Mouse (Mus musculus) midbrain, embryonic 12.5 days (tissue): Measurements from ENCODE around the gene Frmpd4. TPM values are rescaled to one million over a fixed set of nuclear protein-coding genes. Genes with fewer than 3 reads are reported as not detected.
A peak's percentile ranks its signal among the peaks of the same experiment; 100 is the strongest.

Experiments used
- ATAC-seq: fragments of 200-750 bp; cut with Nextera tagmentation; 2 replicates; pipeline ENCODE4 v1.8.0; 2017; ENCODE audit warnings: low read depth, moderate TSS enrichment, moderate library complexity; ENCODE audit not compliant: low FRiP score
- H3K27ac ChIP-seq: fragments of 300-500 bp; sonication (generic); replicated peaks from 2 replicates; pipeline ENCODE4 v1.5.1; 2016; ENCODE audit warnings: mild to moderate bottlenecking
- H3K27me3 ChIP-seq: fragments of 300-500 bp; sonication (generic); 2 replicates; pipeline ENCODE4 v1.6.1; 2016; ENCODE audit warnings: mild to moderate bottlenecking
- H3K36me3 ChIP-seq: fragments of 300-500 bp; sonication (generic); 2 replicates; pipeline ENCODE4 v1.6.1; 2016
- H3K4me1 ChIP-seq: fragments of 300-500 bp; sonication (generic); 2 replicates; pipeline ENCODE4 v1.6.1; 2016
- H3K4me2 ChIP-seq: fragments of 300-500 bp; sonication (generic); replicated peaks from 2 replicates; pipeline ENCODE4 v1.6.1; 2016; ENCODE audit warnings: mild to moderate bottlenecking, moderate library complexity
- H3K4me3 ChIP-seq: fragments of 300-500 bp; sonication (generic); 2 replicates; pipeline ENCODE4 v1.5.1; 2016; ENCODE audit warnings: mild to moderate bottlenecking
- H3K9ac ChIP-seq: fragments of 300-500 bp; sonication (generic); replicated peaks from 2 replicates; pipeline ENCODE4 v1.6.1; 2016; ENCODE audit warnings: mild to moderate bottlenecking, moderate library complexity
- H3K9me3 ChIP-seq: fragments of 300-500 bp; sonication (generic); 2 replicates; pipeline ENCODE4 v1.6.1; 2016; ENCODE audit warnings: mild to moderate bottlenecking
- WGBS: fragments of 180-500 bp; shearing (Covaris S2); methylation state at CpG from one replicate; pipeline ENCODE4 v1.1.7; 2016; 5-methylcytosine and 5-hydroxymethylcytosine counted together
- polyA plus RNA-seq: library from polyadenylated mRNA; unstranded; fragments of >200 nt; fragmentation: Nextera tagmentation; extraction: Ambion mirVana; gene quantifications from 2 replicates; pipeline ENCODE4 v1.2.1, GENCODE M21; 2016

Frmpd4 gene
- polyA plus RNA-seq, 1 experiment from 2014 or later, result 0.34 TPM

GRCm38 (mm10) chrX:167817363-167817762, 759.7 kb downstream of the Frmpd4 start:
- Histone ChIP-seq H3K4me2 (no peak overlapping the region), H3K4me1 (no peaks in the 10 kb centered on the region), H3K27ac (no peak overlapping the region), H3K36me3 (no peaks in the 10 kb centered on the region), H3K4me3 (no peak overlapping the region), H3K9ac (no peak overlapping the region), H3K27me3 (peaks cover 33% of the 10 kb centered on the region), H3K9me3 (no peaks in the 10 kb centered on the region)
- no peak for ATAC-seq
- WGBS, result 58% methylated on average over 4 of the region's 4 CpGs

GRCm38 (mm10) chrX:167810120-167810519, 766.9 kb downstream of the Frmpd4 start:
- H3K27ac ChIP-seq, result no peak overlapping the region
- H3K36me3 ChIP-seq, result no peaks in the 10 kb centered on the region
- H3K4me3 ChIP-seq, result no peak overlapping the region
- peaks cover 25% of the 10 kb centered on the region for H3K27me3 ChIP-seq
- H3K9me3 ChIP-seq, result no peaks in the 10 kb centered on the region
- WGBS, result 72% methylated on average over 2 of the region's 2 CpGs
- ATAC-seq, result no peak
- no peaks in the 10 kb centered on the region for H3K4me1 ChIP-seq
- no peak overlapping the region for H3K4me2 ChIP-seq
- H3K9ac ChIP-seq, result no peak overlapping the region

- no peak overlapping the region for H3K27ac ChIP-seq
- no peak for ATAC-seq
- H3K9me3 ChIP-seq, result no peaks in the 10 kb centered on the region
- H3K36me3 ChIP-seq, result no peaks in the 10 kb centered on the region
- no peak overlapping the region for H3K4me3 ChIP-seq
- peaks cover 20% of the 10 kb centered on the region for H3K27me3 ChIP-seq
- no peak overlapping the region for H3K9ac ChIP-seq
- H3K4me1 ChIP-seq, result no peaks in the 10 kb centered on the region
- H3K4me2 ChIP-seq, result no peak overlapping the region
- WGBS, result over 99% methylated on average over 5 of the region's 5 CpGs
These were observed 768.5 kb downstream of the Frmpd4 start for GRCm38 (mm10) chrX:167808572-167808971.

DNA sequence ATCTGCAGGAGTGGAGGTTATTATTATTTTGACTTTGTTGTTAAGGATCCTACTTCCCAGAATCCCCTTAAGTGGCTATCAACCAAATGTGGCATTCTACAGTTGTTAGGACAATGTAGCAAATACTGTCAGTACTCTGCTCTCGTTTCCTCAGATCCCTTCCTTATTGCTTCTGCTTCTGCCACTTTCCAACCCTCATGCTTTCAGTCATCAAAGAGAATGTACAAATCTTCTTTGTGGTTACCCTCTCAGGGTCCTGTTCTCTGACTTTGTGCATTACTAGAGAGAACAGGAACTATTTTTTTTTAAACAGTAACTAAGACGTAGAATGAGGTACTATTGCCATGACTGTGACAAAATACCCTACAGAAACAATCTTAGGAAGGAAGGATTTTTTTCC, 788.3 kb downstream of the Frmpd4 start:
- Histone ChIP-seq H3K27ac (no peak overlapping the region), H3K4me3 (no peak overlapping the region), H3K9me3 (no peaks in the 10 kb centered on the region), H3K9ac (no peak overlapping the region), H3K27me3 (peaks cover 25% of the 10 kb centered on the region; the same call in 1 of the 2 replicates), H3K4me1 (no peaks in the 10 kb centered on the region), H3K36me3 (no peaks in the 10 kb centered on the region), H3K4me2 (no peak overlapping the region)
- WGBS, result 86% methylated on average over 2 of the region's 2 CpGs
- ATAC-seq, result no peak

DNA sequence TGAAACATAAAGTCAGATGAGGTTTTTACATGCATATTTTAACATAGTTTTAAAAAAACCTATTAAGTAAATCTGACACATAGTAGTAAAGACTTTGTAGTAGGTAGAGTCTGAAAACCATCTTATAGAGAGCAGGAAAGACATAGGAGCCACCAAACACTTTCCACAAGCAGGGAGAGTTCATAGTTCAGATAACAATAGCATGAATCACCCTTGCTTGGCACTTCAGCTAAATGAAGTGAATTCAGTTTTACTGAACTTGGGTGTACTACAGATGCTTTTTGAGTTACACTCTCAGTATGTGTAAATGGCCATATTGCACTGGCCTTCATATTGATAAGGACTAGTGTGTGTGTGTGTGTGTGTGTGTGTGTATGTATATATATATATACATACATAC, 793.5 kb downstream of the Frmpd4 start:
- H3K36me3 ChIP-seq, result no peaks in the 10 kb centered on the region
- no peak overlapping the region for H3K4me2 ChIP-seq
- ATAC-seq, result no peak
- H3K4me1 ChIP-seq, result no peaks in the 10 kb centered on the region
- no peaks in the 10 kb centered on the region for H3K9me3 ChIP-seq
- H3K27me3 ChIP-seq, result peaks cover 27% of the 10 kb centered on the region; the same call in 1 of the 2 replicates
- H3K9ac ChIP-seq, result no peak overlapping the region
- H3K27ac ChIP-seq, result no peak overlapping the region
- no peak overlapping the region for H3K4me3 ChIP-seq

GRCm38 (mm10) chrX:167719564-167719981, 857.5 kb downstream of the Frmpd4 start:
- H3K36me3 ChIP-seq, result no peaks in the 10 kb centered on the region
- no peak for ATAC-seq
- H3K9ac ChIP-seq, result no peak overlapping the region
- H3K27me3 ChIP-seq, result peaks cover 28% of the 10 kb centered on the region; the same call in 1 of the 2 replicates
- 89% methylated on average over 3 of the region's 3 CpGs for WGBS
- H3K4me3 ChIP-seq, result no peak overlapping the region
- H3K27ac ChIP-seq, result no peak overlapping the region
- H3K9me3 ChIP-seq, result no peaks in the 10 kb centered on the region
- H3K4me1 ChIP-seq, result no peaks in the 10 kb centered on the region
- H3K4me2 ChIP-seq, result no peak overlapping the region

DNA sequence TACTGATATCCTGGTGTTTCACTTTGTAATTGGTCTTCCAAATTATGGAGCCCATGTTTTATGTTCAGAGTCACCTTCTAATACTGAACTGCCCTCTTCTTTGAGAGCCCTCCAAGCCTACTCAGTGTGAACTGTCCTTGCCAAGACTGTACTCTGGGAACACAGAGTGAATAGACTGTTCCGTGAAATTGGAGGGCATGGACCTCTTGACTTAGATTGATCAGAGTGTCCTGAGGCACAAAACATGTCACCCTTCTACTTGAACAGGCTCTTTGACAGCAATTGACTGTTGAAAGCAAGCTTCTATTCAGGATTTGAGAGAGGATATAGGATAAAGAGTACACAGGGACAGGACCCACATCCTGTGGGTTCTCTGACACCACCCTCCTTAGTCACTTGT, 857.9 kb downstream of the Frmpd4 start:
- H3K4me1 ChIP-seq, result no peaks in the 10 kb centered on the region
- no peak overlapping the region for H3K4me2 ChIP-seq
- WGBS, result 59% methylated on average over 1 of the region's 1 CpGs
- H3K9me3 ChIP-seq, result no peaks in the 10 kb centered on the region
- no peak for ATAC-seq
- H3K9ac ChIP-seq, result no peak overlapping the region
- no peaks in the 10 kb centered on the region for H3K36me3 ChIP-seq
- H3K4me3 ChIP-seq, result no peak overlapping the region
- peaks cover 28% of the 10 kb centered on the region; the same call in 1 of the 2 replicates for H3K27me3 ChIP-seq
- no peak overlapping the region for H3K27ac ChIP-seq

DNA sequence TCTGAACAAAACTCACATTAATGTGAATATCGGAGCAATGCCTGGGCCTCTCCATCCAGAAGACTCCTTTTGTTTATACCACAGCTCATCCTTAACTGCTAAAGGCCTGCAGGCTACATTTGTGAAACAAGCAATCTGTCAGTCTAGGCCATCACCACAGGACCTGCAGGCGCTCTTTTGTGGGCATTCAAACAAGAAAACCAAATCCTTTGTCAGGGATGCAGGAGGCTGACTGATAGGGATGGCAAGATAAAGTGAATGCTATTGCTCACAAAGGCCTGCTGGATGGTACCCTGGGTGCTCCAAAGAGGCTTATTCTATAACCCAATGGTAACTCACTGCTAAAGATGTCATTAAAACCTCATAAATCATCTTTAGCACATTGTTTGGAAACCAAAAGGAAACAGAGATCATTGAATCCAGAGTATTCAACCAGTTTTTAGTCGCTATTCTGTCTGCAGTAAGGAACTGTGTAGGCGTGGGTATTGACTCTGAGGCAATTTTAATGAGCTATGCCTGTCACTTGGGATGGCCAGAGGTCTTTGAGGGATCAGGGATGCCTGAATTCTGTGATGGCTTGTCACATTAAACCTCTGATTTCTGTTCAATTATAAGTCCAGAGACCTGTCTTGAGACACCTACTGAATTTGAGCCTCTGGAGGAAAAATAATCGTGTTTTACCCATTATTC, 922.1 kb downstream of the Frmpd4 start:
- peak overlapping the region; percentile 46 for H3K27ac ChIP-seq
- H3K9ac ChIP-seq, result no peak overlapping the region
- ATAC-seq, result peak; percentile 83
- no peaks in the 10 kb centered on the region for H3K4me1 ChIP-seq
- peaks cover 38% of the 10 kb centered on the region for H3K27me3 ChIP-seq
- no peaks in the 10 kb centered on the region for H3K9me3 ChIP-seq
- H3K36me3 ChIP-seq, result no peaks in the 10 kb centered on the region
- no peak overlapping the region for H3K4me3 ChIP-seq
- H3K4me2 ChIP-seq, result no peak overlapping the region
- 27% methylated on average over 5 of the region's 5 CpGs for WGBS

DNA sequence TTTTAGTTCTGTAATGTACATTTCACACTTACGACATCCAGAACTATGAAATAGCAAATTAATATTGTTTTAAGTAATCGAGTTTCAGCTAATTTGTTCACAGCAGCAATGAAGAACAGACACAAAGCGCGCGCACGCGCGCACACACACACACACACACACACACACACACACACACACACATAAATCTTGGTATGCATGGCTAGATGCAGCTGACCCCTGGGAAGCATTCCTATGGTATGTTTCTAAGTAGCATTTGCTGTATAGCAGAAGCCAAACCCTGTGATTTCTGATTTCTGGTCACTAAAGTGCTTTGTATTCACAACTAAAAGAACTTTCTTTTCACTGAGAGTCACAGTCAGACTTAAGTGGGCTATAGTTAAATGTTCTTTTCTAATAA, 922.8 kb downstream of the Frmpd4 start:
- Histone ChIP-seq H3K9ac (no peak overlapping the region), H3K36me3 (no peaks in the 10 kb centered on the region), H3K27ac (no peak overlapping the region), H3K9me3 (no peaks in the 10 kb centered on the region), H3K4me3 (no peak overlapping the region), H3K27me3 (peaks cover 35% of the 10 kb centered on the region), H3K4me1 (no peaks in the 10 kb centered on the region), H3K4me2 (no peak overlapping the region)
- WGBS, result 92% methylated on average over 8 of the region's 8 CpGs
- ATAC-seq, result no peak

GRCm38 (mm10) chrX:167597639-167598217, 979.3 kb downstream of the Frmpd4 start:
- H3K4me2 ChIP-seq, result no peak overlapping the region
- no peaks in the 10 kb centered on the region for H3K36me3 ChIP-seq
- no peaks in the 10 kb centered on the region for H3K4me1 ChIP-seq
- H3K9me3 ChIP-seq, result no peaks in the 10 kb centered on the region
- peaks cover 17% of the 10 kb centered on the region for H3K27me3 ChIP-seq
- no peak overlapping the region for H3K4me3 ChIP-seq
- no peak overlapping the region for H3K9ac ChIP-seq
- ATAC-seq, result no peak
- H3K27ac ChIP-seq, result no peak overlapping the region

DNA sequence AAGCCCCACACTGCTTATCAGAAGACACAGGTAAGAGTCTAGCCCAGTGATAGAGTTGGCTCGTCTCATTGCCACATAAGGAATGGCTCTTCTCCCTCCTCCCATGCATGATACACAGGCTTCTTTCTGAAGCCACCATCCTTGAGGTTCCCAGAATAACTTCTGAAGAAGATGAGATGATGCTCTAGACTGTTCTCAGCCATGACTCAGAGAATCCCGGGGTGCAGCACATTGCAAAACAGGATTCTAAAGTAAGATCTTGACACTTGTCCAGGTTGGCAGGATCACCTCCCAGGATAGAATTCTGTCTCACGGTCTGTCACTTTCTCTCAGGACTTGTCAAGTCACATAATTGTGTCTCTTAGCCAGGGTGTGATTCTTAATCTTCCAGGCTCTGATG, 1024.2 kb downstream of the Frmpd4 start:
- no peak overlapping the region for H3K9ac ChIP-seq
- 88% methylated on average over 3 of the region's 3 CpGs for WGBS
- no peak overlapping the region for H3K4me3 ChIP-seq
- H3K27me3 ChIP-seq, result peaks cover 20% of the 10 kb centered on the region; the same call in 1 of the 2 replicates
- H3K36me3 ChIP-seq, result no peaks in the 10 kb centered on the region
- no peak for ATAC-seq
- no peak overlapping the region for H3K27ac ChIP-seq
- no peaks in the 10 kb centered on the region for H3K4me1 ChIP-seq
- H3K9me3 ChIP-seq, result no peaks in the 10 kb centered on the region
- H3K4me2 ChIP-seq, result no peak overlapping the region

- H3K9ac ChIP-seq, result no peak overlapping the region
- no peak overlapping the region for H3K4me2 ChIP-seq
- 78% methylated on average over 3 of the region's 3 CpGs for WGBS
- no peak overlapping the region for H3K4me3 ChIP-seq
- no peaks in the 10 kb centered on the region for H3K9me3 ChIP-seq
- H3K36me3 ChIP-seq, result no peaks in the 10 kb centered on the region
- peaks cover 29% of the 10 kb centered on the region; the same call in 1 of the 2 replicates for H3K27me3 ChIP-seq
- H3K4me1 ChIP-seq, result no peaks in the 10 kb centered on the region; the same call in 1 of the 2 replicates
- no peak overlapping the region for H3K27ac ChIP-seq
- ATAC-seq, result no peak
These were observed 1053.9 kb downstream of the Frmpd4 start for GRCm38 (mm10) chrX:167523151-167523550.
